Mouse (Mus musculus): ENCODE measurements around the gene Spats2. TPM values are rescaled to one million over a fixed set of nuclear protein-coding genes. Genes with fewer than 3 reads are reported as not detected.
A peak's percentile ranks its signal among the peaks of the same experiment; 100 is the strongest.

Gene Spats2
- polyA plus RNA-seq, 1 experiment from 2014 or later: 23.8 TPM

DNA sequence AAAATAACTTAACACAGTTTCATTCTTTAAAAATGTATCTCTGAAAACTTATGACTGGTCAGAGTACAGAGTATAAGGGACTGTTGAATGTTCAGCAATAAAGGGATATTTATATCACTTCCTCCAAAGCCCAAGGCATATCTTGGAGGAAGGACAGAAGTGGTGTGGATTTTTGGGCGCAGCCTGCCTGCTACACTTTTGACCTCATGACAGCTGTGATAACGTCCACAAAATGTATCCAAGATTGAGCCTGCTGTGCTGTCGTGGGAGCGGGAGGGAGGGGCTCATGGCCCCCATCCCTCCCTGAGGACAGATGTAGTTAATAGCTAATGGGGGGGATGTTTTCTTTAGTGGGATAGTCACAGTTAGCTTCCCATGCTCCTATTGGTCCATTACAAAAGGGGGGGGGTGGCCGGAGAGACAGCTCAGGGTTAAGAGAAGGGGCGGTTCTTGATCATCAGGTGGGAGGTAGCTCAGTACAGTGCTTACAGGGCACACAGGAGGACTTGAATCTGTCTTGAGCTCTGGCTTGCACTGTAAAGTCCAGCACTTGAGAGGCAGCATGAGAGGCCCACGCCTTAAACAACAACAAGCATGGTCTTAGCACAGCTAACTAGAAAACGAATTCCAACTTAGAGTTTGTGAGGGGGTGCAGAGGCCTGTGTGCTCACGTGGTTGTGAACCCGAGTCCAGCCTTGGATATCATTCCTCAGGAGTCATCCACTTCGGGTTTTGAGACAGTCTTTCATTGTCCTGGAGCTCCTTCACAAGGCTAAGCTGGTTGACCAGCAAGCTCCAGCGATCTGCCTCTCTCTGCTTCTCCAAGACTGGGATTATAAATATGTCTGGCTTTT lies 38.0 kb downstream of the Spats2 start:
- H3K27ac ChIP-seq: no peak overlapping the region; the same call in 1 of the 2 replicates
- WGBS (ENCODE audit: insufficient replicate concordance): 68% methylated on average over 12 of the region's 12 CpGs

DNA sequence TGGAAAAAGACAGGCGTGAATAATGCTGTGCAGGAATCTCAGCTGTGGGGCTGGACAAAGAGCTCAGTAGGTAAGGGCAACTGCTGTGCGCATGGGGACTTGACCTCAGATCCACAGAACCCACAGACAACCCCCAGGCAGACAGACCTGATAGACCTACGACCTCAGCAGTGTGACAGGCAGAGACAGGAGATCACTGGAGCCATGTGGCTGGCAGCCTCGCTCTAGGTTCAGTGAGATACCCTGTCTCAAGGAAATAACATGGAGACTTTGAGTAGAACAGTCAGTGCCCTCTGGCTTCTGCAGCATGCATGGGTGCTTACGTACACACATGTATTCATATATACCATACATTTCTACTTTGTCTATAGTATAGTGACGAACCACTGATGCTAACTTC lies 46.4 kb downstream of the Spats2 start:
- WGBS (ENCODE audit: insufficient replicate concordance): 81% methylated on average over 6 of the region's 6 CpGs
- H3K4me2 ChIP-seq: no peak overlapping the region
- no peaks in the 10 kb centered on the region for H3K9me3 ChIP-seq (replicated peaks)
- no peaks in the 10 kb centered on the region for H3K27me3 ChIP-seq (replicated peaks)
- no peak overlapping the region for H3K9ac ChIP-seq
- no peak for ATAC-seq
- peaks cover 42% of the 10 kb centered on the region for H3K36me3 ChIP-seq
- H3K4me3 ChIP-seq: no peak overlapping the region
- no peaks in the 10 kb centered on the region for H3K4me1 ChIP-seq
- H3K27ac ChIP-seq: no peak overlapping the region

More for the DNA sequence above, 38.0 kb downstream of the Spats2 start:
- H3K9me3 ChIP-seq (replicated peaks): no peaks in the 10 kb centered on the region; the same call in 1 of the 2 replicates
- ATAC-seq: no peak
- H3K9ac ChIP-seq: no peak overlapping the region
- no peak overlapping the region for H3K4me2 ChIP-seq
- H3K36me3 ChIP-seq: peaks cover 20% of the 10 kb centered on the region
- no peaks in the 10 kb centered on the region for H3K27me3 ChIP-seq (replicated peaks)
- H3K4me1 ChIP-seq: peaks cover 6% of the 10 kb centered on the region; the same call in 1 of the 2 replicates
- H3K4me3 ChIP-seq: no peak overlapping the region

DNA sequence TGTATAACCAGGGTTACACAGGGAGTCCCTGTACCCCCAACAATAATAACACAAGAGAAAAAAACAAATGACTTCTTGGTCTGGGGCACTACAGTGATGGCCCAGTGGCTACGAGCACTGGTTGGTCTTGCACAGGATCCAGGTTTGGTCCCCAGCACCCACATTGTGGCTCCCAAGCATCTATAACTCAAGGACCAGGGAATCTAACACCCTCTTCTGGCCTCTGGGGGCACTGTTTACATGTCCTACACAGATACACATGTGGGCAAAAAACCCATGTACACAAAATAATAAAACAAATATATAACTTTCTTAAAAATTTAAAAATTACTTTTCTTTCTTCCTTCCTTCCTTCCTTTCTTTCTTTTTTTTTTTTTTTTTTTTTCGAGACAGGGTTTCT lies 53.9 kb downstream of the Spats2 start:
- Histone ChIP-seq H3K4me2 (no peak overlapping the region), H3K27me3 (replicated peaks) (no peaks in the 10 kb centered on the region), H3K4me3 (no peak overlapping the region), H3K4me1 (peaks cover 10% of the 10 kb centered on the region), H3K36me3 (peaks cover 53% of the 10 kb centered on the region), H3K9ac (no peak overlapping the region), H3K9me3 (replicated peaks) (no peaks in the 10 kb centered on the region), H3K27ac (no peak overlapping the region)
- no peak for ATAC-seq
- 72% methylated on average over 1 of the region's 2 CpGs for WGBS (ENCODE audit: insufficient replicate concordance)

DNA sequence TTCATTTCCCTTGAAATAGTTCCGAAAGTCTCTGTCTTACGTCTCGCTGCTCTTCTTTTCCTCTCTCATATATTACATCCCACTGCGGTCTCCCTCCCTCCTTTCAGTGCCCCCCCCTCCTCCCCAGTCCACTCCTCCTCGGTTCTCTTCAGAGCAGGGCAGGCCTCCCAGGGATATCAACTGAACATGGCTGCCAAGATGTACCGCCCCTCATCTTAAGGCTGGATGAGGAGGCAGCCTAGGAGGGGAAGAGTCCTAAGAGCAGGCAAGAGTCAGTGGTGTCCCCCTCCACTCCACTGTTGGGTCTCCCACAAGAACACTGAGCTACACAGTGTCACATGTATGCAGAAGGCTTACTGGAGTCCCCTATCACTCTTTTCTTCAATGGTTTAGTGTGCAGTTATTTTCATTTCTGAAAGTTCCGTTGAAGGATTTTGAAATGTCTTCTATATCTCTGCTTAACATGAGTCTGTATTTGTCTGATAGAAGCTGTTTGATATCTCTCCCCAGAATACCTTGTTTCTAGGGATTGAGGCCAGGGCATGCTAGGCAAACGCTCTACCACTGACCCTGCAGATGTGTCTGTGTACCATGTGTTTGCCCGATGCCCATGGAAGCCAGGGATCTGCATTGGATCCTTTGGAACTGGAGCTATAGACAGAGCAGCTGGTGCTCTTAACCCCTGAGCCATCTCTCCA lies 58.6 kb downstream of the Spats2 start:
- Histone ChIP-seq H3K9ac (no peak overlapping the region), H3K4me3 (no peak overlapping the region), H3K4me1 (peaks cover 17% of the 10 kb centered on the region), H3K4me2 (peak overlapping the region; percentile 9), H3K27ac (peak overlapping the region; percentile 20; the same call in 1 of the 2 replicates), H3K9me3 (replicated peaks) (no peaks in the 10 kb centered on the region), H3K36me3 (peaks cover 71% of the 10 kb centered on the region), H3K27me3 (replicated peaks) (no peaks in the 10 kb centered on the region)
- peak; percentile 86 for ATAC-seq
- 65% methylated on average over 9 of the region's 9 CpGs for WGBS (ENCODE audit: insufficient replicate concordance)

DNA sequence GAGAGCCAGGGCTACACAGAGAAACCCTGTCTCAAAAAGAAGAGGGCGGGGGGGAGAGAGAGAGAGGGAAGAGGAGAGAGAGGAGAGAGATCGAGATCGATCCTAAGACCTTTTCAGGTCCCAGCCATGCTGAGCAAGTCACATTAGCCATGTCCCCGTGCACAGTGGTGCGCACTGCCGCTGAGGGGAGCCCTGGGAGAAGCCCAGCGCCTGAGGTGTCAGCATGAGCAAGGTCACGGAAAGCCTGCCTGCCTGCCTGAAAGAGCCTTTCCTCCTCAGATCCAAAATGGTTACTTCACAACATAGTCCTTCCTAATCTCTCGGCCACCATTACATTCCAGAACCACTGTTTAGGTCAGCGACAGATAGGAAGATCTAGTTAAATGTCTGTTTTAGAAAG lies 68.6 kb downstream of the Spats2 start:
- Histone ChIP-seq H3K4me3 (no peak overlapping the region), H3K36me3 (peaks cover 43% of the 10 kb centered on the region), H3K27me3 (replicated peaks) (no peaks in the 10 kb centered on the region), H3K9me3 (replicated peaks) (no peaks in the 10 kb centered on the region), H3K4me1 (no peaks in the 10 kb centered on the region), H3K9ac (no peak overlapping the region), H3K27ac (no peak overlapping the region), H3K4me2 (no peak overlapping the region)
- WGBS (ENCODE audit: insufficient replicate concordance): 73% methylated on average over 10 of the region's 10 CpGs
- no peak for ATAC-seq

DNA sequence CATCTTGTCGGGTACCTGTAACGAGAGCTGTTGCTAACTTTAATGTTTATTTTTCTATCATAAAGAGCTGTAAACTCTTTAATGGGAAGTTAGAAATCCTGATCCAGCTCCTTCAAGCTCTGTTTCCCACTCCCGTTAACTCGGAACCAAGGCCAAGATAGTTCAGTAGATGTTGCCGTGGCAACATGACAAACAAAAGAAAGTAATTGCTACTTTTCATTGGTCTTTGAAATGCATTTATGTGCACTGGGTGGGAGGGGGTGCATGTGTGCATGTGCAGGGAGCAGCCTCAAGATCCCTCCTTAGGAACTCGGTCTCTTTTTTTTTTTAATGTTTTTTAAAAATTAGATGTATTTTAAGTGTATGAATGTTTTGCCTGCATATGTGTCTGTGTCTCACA lies 69.3 kb downstream of the Spats2 start:
- peaks cover 40% of the 10 kb centered on the region for H3K36me3 ChIP-seq
- H3K27me3 ChIP-seq (replicated peaks): no peaks in the 10 kb centered on the region
- no peaks in the 10 kb centered on the region for H3K4me1 ChIP-seq
- H3K27ac ChIP-seq: no peak overlapping the region
- no peak for ATAC-seq
- H3K9ac ChIP-seq: no peak overlapping the region
- no peak overlapping the region for H3K4me3 ChIP-seq
- WGBS (ENCODE audit: insufficient replicate concordance): 83% methylated on average over 6 of the region's 6 CpGs
- no peak overlapping the region for H3K4me2 ChIP-seq
- no peaks in the 10 kb centered on the region for H3K9me3 ChIP-seq (replicated peaks)

DNA sequence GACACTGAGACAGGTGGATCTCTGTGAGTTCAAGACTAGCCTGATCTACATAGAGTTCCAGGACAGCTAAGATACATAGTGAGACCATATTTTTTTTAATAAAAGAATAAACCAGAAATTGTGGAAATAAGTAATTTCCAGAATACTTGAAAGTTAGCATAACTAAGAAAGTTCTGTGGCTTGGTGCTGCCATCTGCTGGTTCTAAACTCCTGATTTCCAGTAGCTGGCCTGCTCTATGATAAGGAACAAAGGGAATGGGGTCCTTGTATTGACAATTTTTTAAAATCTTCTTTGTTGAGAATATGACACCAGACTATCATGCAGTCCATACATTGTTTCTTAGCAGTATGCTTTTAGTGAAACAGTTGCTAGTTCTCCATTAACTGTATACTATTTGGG lies 73.0 kb downstream of the Spats2 start:
- H3K9me3 ChIP-seq (replicated peaks): no peaks in the 10 kb centered on the region
- H3K36me3 ChIP-seq: peaks cover 30% of the 10 kb centered on the region

DNA sequence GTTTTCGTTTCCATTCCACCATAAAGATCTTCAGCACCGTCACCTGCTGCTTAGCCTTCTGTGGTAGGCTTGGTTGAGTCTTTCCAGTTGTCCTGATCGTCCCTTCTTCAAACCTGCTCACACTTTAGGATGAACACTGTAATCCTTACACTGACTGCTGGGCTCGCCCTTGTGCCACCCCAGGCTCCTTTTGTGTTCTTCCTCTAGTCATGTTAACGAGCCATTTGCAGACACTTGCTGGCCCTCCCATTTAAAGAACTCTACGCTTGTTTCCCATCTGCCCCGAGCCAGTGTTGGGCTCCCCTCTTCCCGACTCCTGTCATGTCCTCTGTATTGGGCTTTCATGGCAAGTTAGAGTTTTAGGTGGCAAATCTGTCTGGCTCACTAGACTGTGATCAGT lies 80.2 kb downstream of the Spats2 start:
- H3K4me3 ChIP-seq: no peak overlapping the region
- no peaks in the 10 kb centered on the region for H3K27me3 ChIP-seq (replicated peaks)
- no peak overlapping the region for H3K9ac ChIP-seq
- no peak overlapping the region for H3K4me2 ChIP-seq
- 76% methylated on average over 8 of the region's 8 CpGs for WGBS (ENCODE audit: insufficient replicate concordance)
- peaks cover 49% of the 10 kb centered on the region for H3K36me3 ChIP-seq
- no peak overlapping the region for H3K27ac ChIP-seq
- no peak for ATAC-seq
- no peaks in the 10 kb centered on the region for H3K9me3 ChIP-seq (replicated peaks)
- H3K4me1 ChIP-seq: no peaks in the 10 kb centered on the region

More for the DNA sequence above, 73.0 kb downstream of the Spats2 start:
- Histone ChIP-seq H3K4me1 (no peaks in the 10 kb centered on the region), H3K27ac (no peak overlapping the region), H3K27me3 (replicated peaks) (no peaks in the 10 kb centered on the region), H3K4me3 (no peak overlapping the region), H3K9ac (no peak overlapping the region), H3K4me2 (no peak overlapping the region)
- ATAC-seq: no peak

DNA sequence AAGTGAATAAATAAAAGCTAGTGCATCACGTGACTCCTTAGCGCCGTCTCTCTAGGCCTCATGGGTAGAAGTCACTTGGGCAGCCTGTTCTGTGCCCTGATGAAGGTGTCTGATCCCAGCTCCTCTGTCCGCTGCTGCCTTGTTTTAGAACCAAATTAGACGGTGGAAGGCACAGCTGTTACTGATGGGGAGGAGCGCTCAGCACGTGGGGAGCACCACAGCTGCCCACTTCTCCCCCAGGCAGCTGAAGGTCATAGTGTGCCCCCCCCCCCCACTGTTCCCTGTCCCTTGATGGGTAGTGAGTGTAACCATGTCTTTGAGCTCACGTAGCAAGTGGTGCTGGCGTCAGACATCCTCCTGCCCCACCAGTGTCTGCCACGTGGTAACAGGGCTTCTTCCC lies 87.5 kb downstream of the Spats2 start:
- 83% methylated on average over 10 of the region's 10 CpGs for WGBS (ENCODE audit: insufficient replicate concordance)
- Histone ChIP-seq H3K27ac (no peak overlapping the region), H3K27me3 (replicated peaks) (no peaks in the 10 kb centered on the region), H3K9ac (no peak overlapping the region), H3K4me2 (no peak overlapping the region), H3K9me3 (replicated peaks) (peaks cover 5% of the 10 kb centered on the region; the same call in 1 of the 2 replicates), H3K36me3 (peaks cover 55% of the 10 kb centered on the region), H3K4me1 (peaks cover 16% of the 10 kb centered on the region), H3K4me3 (no peak overlapping the region)
- ATAC-seq: no peak

DNA sequence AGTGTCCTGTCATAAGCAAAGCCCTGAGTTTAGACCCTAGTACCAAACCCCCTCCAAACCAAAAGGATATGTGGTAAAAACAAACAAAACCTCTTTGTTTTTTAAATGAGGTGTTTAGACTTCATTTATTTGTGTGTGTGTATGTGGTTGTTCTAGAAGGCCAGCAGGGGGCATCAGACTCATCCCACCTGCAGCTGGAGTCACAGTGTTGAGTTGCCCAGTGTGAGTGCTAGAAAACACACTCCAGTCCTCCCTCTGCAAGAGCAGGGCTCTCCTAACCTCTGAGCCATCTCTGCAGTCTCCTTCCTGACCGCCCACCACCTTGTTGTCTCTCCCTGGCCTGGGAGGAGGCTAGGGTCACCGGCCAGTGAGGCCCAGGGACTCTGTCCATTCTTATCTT lies 89.2 kb downstream of the Spats2 start:
- Histone ChIP-seq H3K4me1 (peaks cover 20% of the 10 kb centered on the region), H3K4me2 (no peak overlapping the region), H3K36me3 (peaks cover 39% of the 10 kb centered on the region), H3K27me3 (replicated peaks) (peaks cover 13% of the 10 kb centered on the region), H3K9me3 (replicated peaks) (peaks cover 5% of the 10 kb centered on the region; the same call in 1 of the 2 replicates), H3K9ac (no peak overlapping the region), H3K4me3 (no peak overlapping the region), H3K27ac (no peak overlapping the region)
- 83% methylated on average over 2 of the region's 2 CpGs for whole genome bisulfite sequencing (ENCODE audit: insufficient replicate concordance)
- ATAC-seq: no peak

DNA sequence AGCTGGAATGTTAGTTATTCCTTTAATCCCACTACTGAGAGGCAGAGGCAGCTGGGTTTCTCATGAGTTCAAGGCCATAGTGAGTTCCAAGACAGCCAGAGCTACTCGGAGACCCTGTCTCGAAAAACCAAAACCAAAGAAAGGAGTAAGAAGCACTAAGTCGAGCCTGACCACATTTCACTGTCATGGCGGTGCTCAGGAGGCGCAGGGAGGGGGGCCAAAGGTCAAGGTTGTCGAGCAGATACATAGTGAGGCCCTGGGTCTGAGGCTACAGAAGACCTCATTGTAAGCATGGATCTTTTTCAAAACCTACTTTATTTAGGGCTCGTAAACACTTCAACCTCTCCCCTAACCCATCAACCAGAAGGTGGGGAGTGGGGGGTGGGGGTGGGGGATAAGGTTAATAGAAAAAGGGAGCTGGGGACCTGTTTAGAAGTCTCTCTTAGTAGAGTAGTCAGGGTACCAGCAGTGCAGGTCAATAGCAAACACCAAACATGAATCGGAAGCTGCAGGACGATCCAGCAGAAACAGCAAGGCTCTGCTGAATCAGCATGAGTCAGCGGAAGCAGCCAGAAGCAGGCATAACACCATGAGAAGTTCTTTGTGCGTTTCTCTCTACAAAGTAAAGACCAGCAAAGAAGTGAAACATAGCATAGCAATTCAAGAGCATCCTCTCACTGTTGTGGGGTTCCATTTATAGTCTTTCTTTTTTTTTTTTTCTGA lies 90.2 kb downstream of the Spats2 start:
- Histone ChIP-seq H3K9me3 (replicated peaks) (peaks cover 5% of the 10 kb centered on the region; the same call in 1 of the 2 replicates), H3K27ac (peak overlapping the region; percentile 50), H3K9ac (no peak overlapping the region), H3K4me3 (no peak overlapping the region), H3K4me1 (peaks cover 20% of the 10 kb centered on the region), H3K36me3 (peaks cover 31% of the 10 kb centered on the region), H3K4me2 (no peak overlapping the region), H3K27me3 (replicated peaks) (peaks cover 23% of the 10 kb centered on the region)
- 69% methylated on average over 11 of the region's 11 CpGs for WGBS (ENCODE audit: insufficient replicate concordance)
- ATAC-seq: 0 out of 2 replicates have a peak, but pooled peaks have one; percentile 16

DNA sequence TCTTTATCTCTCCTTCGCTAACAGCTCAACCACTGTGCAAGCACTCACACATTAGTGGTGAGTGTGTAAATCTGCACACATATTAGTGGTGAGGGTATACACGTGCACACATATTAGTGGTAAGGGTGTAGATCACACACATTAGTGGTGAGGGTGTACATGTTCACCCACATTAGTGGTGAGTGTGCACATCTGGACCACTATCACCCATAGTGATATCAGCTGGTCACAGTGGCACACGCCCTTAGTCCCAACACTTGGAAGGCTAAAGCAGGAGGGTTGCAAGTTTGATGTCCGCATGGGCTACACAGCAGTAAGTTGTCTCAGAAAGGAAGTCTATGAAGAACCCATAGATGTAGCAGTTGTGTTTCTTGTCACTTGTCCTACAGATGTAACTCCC lies 91.9 kb downstream of the Spats2 start:
- 70% methylated on average over 4 of the region's 4 CpGs for WGBS (ENCODE audit: insufficient replicate concordance)
- Histone ChIP-seq H3K27ac (no peak overlapping the region), H3K4me2 (no peak overlapping the region), H3K4me1 (peaks cover 24% of the 10 kb centered on the region), H3K9me3 (replicated peaks) (peaks cover 5% of the 10 kb centered on the region; the same call in 1 of the 2 replicates), H3K9ac (no peak overlapping the region), H3K36me3 (peaks cover 15% of the 10 kb centered on the region), H3K4me3 (no peak overlapping the region), H3K27me3 (replicated peaks) (peaks cover 40% of the 10 kb centered on the region)
- peak; percentile 74 for ATAC-seq

All from liver, embryonic 12.5 days (tissue).